Mouse (Mus musculus) skeletal muscle tissue, adult 2 months (tissue): Measurements from ENCODE around the gene Pxdn.
A peak's percentile ranks its signal among the peaks of the same experiment; 100 is the strongest.

Source experiments
- DNase-seq: peaks from one replicate; pipeline ENCODE4 v3.0.0-alpha.2; 2012; ENCODE audit warnings: low read depth, low spot score

The Pxdn gene

GRCm38 (mm10) chr12:29937308-29937707 lies at the start of gene Pxdn:
Gene Pxdn (plus strand): TSS chr12:29937608.
- no peak for DNase-seq

DNA sequence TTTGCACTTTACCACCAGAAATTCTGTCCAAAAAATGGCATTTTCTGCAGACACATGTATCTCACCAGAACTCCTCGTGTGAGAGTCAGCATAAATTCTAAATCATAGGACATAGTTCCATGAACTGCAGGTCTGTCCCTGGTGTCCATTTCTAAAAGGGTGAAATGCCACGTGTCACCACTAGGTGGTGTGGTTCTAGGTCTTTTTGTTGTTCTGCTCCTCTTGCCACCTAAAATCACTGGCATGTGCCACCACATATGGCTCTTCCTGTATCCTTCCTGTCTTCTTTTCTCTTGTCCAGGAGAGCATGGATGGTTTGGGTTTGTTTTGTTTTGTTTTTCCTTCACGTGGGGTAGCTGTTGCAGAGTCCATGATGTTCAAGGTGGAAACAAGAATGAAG lies 42.7 kb upstream of the Pxdn start:
- DNase-seq = peak; percentile 10

GRCm38 (mm10) chr12:29897533-29898085 lies 39.8 kb upstream of the Pxdn start:
- no peak for DNase-seq

DNA sequence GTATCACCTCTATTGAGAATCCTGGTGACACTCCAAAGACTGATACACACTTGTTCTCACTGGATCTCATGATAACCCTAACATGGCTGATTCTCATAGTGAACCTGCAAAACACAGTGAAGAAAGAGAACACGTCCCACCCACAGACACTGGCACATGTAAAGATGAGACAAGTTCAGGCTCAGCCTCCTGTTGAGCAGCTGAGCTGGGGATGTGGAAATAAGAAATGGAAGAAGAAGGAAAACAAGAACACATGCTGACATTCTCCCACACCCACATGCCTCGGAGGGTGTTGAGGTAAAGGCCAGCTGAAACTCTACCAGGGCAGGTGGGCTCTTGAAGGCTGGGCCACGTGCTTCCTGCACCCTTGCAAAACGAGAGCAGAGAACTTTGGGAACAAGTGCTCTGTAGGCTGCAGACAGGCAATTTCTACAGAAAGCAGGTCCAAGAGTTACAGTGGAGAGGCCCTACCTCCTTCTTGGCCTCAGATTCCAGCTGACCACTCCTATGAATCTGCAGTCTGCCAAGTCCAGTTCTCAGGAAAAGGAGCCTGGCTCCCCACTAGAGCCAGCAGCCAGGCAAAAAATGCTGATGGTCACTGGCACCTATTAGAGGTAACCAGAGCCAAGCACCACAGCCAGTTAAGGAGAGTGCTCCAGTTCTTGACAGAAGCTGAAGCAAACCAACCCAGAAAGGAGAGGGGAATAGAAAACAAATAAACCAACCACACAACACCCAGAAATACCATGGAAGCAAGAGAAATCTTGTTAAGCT lies 33.1 kb upstream of the Pxdn start:
- DNase-seq = peak; percentile 58

GRCm38 (mm10) chr12:29907056-29907455 lies 30.4 kb upstream of the Pxdn start:
- DNase-seq = peak; percentile 84

GRCm38 (mm10) chr12:29916139-29916538 lies 21.3 kb upstream of the Pxdn start:
- no peak for DNase-seq

DNA sequence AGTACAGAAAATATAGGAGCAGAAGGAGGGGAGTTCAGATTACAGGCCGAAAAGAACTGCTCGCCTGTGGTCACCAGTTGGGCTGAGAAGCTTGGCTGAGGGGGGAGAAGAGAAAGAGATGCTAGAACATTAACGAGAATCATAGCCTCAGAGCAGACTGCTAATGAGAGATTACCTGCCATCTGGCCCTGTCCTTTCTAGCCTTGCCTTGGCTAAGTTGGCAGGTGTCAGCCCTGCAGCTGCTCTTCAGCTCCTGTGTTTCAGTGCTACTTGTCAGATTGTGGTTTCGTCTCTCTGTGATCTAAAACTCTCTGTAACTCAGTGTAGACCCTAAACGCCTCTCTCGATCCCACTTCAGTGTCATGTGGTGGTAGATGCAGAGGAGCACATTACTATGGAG lies 20.6 kb upstream of the Pxdn start:
- no peak for DNase-seq

GRCm38 (mm10) chr12:29920298-29920697 lies 17.1 kb upstream of the Pxdn start:
- no peak for DNase-seq

GRCm38 (mm10) chr12:29921481-29921880 lies 15.9 kb upstream of the Pxdn start:
- DNase-seq = no peak

DNA sequence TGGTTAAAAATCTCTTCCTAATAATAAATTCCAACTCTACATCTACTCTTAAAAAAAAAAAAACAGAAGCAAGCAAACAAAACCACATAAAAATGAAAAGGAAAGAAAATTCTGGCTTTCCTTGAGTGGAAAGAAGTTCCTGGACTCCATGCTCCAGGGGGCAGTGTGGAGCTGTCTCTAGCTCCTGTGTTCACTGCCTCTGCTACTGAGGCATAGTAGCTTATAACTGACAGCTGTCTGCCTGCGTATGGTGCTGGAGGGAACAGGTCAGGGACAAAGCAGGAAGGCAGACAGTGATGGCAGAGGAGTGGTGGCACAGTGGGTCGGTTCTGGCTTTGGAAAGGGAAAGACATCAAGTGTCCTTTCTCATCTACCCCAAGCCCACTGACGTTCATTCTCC lies 10.5 kb upstream of the Pxdn start:
- peak; percentile 21 for DNase-seq

GRCm38 (mm10) chr12:29930591-29930990 lies 6.8 kb upstream of the Pxdn start:
- no peak for DNase-seq

DNA sequence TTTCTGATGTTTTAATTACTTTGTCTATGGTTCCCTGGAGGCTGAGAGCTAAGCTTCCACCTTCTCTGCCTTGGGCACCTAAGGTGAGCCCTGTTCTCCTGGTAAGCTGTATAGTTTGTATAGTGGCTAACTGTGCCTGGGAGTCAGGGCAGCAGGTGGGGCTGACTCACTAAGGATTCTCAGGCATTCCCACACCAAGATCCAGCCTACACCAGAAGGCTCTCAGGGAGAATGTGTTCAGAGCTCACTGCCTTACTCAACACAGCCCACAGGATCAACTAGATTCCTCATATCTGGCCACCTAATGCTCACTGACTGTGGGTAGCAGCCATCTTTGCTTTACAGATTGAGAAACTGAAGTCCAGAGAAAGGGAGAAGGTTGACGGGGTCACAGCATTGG lies 4.5 kb upstream of the Pxdn start:
- DNase-seq = no peak

DNA sequence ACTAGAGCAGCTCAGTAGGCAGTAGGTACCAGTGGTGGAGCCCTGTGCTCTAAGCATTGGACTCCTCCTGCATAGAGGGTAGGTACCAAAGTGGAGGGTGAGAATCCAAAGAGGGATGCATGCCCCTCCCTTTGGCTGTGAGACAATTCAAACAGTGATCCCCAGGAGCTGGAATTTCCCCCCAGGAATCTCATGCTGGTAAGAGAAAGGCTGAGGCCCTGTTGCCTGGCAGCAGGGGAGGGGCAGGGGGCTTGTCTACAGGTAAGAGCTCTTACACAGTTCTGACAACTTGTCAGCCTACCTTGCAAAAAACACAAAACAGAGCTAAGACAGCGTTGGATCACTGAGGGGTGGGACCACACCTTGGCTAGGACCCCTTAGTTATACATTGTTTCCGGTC lies 3.9 kb upstream of the Pxdn start:
- no peak for DNase-seq

DNA sequence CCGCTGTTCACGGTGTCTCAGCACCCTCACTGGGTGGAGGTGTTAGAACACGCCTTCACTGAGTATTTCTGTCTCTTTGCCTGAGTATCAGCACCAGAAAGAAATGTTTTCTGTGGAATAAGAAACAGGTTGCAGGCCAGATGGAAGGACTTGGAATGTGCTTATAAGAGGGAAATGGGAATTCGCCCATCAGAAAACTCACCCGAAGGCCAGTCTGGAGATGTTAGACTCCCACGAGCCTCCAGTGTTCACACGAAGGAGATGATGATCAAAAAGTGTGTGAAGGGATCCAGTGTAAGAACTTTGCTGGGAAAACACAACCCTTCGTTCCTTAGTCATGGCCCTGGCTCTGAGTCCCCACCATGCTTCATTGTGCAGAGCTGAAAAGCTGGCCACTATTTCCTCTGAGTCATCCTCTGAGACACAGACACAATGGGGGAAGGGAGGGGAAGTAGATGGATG lies 3.3 kb upstream of the Pxdn start:
- peak; percentile 18 for DNase-seq

GRCm38 (mm10) chr12:29937851-29938375 lies 505 bp downstream of the Pxdn start:
- DNase-seq = peak; percentile 18

DNA sequence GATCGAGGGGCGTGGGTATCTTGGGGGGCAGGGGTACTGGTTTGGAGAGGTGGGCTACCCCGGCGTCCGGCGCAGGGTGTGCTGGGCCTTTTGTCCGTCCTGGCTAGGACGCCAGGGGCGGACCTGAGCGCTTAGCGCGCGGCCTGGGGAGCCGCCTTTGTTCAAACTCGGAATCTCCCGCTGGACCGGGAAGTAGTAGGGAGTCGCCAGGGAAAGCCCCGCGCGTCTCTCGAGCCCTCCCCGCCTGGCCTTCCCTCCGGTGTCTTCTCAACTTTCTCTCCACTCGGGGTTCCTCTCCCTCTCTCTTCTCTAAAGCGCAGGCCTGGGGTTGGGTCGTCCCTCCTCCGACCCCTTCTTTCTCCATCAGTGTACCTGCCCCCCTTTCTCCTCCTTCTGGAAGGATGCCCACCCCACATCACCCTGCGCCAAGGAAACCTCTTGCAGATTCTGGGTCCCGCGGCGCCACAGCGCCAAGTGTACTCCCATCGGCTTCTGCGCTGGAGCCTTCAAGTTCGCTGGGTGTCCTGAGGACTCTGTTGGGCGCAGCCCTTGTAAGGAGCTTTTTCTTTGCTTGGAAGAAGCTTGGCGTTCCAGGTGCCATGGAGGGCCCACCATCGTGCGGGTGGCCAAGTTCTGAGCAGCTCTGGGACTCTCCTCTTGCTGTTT lies 1.1 kb downstream of the Pxdn start:
- DNase-seq = peak; percentile 34

- DNase-seq = peak; percentile 70
Measured at GRCm38 (mm10) chr12:29939261-29939671, 1.9 kb downstream of the Pxdn start.

GRCm38 (mm10) chr12:29942435-29942834 lies 5.0 kb downstream of the Pxdn start:
- no peak for DNase-seq

DNA sequence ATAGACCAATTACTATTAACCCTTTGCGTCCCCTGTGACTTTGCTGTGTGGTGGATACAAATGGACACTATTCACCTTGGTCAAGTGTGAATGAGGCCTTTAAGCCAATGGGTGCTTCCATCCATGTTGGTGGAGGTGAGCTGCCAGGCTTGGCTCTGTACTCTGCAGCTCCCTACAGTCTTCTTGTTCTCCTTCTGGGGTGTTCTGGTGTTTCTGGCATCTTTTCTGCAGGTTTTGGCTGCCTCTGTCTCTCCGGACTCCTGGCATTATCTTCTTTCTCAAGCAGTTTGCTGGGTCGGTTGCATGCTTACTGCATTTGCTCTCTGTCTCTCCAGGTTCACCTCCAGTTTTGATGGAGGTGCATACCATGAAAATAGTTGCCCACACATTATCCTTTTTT lies 7.2 kb downstream of the Pxdn start:
- DNase-seq = no peak

- DNase-seq = no peak
Measured at GRCm38 (mm10) chr12:29945182-29945743, 7.9 kb downstream of the Pxdn start.

- DNase-seq = peak; percentile 21
Measured at GRCm38 (mm10) chr12:29951043-29951442, 13.6 kb downstream of the Pxdn start.

DNA sequence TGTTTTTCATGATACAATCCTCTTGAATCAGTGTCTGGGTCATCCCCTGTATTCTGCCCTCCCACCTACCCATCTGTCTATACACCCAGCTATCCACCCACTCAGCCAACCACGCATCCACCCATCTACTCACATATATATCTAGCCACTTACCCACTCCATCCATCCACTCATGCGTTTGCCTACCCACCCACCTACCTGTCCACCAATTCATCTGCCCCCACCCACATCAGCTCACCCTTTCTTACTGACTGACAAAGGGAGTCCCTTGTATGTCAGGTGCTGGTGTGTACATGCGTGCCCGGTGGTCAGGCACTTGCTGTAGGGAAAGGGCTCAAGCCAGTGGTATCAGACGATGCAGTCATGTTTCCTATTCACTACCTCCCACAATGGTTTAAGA lies 14.1 kb downstream of the Pxdn start:
- DNase-seq = no peak
